Mouse (Mus musculus) neural tube, embryonic 12.5 days (tissue): ENCODE data around the gene Neurod4. TPM values are rescaled to one million over a fixed set of nuclear protein-coding genes. Genes with fewer than 3 reads are reported as not detected.

Experiments used
- ATAC-seq: fragments of 200-750 bp; cut with Nextera tagmentation; 2 replicates; pipeline ENCODE4 v1.8.0; 2017; ENCODE audit warnings: low read depth, mild to moderate bottlenecking, moderate TSS enrichment, moderate library complexity; ENCODE audit not compliant: low FRiP score
- H3K27ac ChIP-seq: fragments of 300-500 bp; sonication (generic); 2 replicates; pipeline ENCODE4 v1.5.1; 2016
- H3K27me3 ChIP-seq: fragments of 300-500 bp; sonication (generic); replicated peaks from 2 replicates; pipeline ENCODE4 v1.6.1; 2016; ENCODE audit warnings: mild to moderate bottlenecking
- H3K36me3 ChIP-seq: fragments of 300-500 bp; sonication (generic); 2 replicates; pipeline ENCODE4 v1.6.1; 2016; ENCODE audit warnings: mild to moderate bottlenecking
- H3K4me1 ChIP-seq: fragments of 300-500 bp; sonication (generic); 2 replicates; pipeline ENCODE4 v1.6.1; 2016
- H3K4me2 ChIP-seq: fragments of 300-500 bp; sonication (generic); replicated peaks from 2 replicates; pipeline ENCODE4 v1.6.1; 2016; ENCODE audit warnings: mild to moderate bottlenecking
- H3K4me3 ChIP-seq: fragments of 300-500 bp; sonication (generic); 2 replicates; pipeline ENCODE4 v1.5.1; 2016
- H3K9ac ChIP-seq: fragments of 300-500 bp; sonication (generic); 2 replicates; pipeline ENCODE4 v1.6.1; 2016; ENCODE audit warnings: mild to moderate bottlenecking
- H3K9me3 ChIP-seq: fragments of 300-500 bp; sonication (generic); 2 replicates; pipeline ENCODE4 v1.6.1; 2016; ENCODE audit warnings: mild to moderate bottlenecking
- WGBS: fragments of 180-500 bp; shearing (Covaris S2); methylation state at CpG from one replicate; pipeline ENCODE4 v1.1.7; 2016; 5-methylcytosine and 5-hydroxymethylcytosine counted together
- polyA plus RNA-seq: library from polyadenylated mRNA; unstranded; fragments of >200 nt; fragmentation: Nextera tagmentation; extraction: Ambion mirVana; gene quantifications from 2 replicates; pipeline ENCODE4 v1.2.1, GENCODE M21; 2016

The Neurod4 gene
- polyA plus RNA-seq, 1 experiment from 2014 or later, result 27.6 TPM

DNA sequence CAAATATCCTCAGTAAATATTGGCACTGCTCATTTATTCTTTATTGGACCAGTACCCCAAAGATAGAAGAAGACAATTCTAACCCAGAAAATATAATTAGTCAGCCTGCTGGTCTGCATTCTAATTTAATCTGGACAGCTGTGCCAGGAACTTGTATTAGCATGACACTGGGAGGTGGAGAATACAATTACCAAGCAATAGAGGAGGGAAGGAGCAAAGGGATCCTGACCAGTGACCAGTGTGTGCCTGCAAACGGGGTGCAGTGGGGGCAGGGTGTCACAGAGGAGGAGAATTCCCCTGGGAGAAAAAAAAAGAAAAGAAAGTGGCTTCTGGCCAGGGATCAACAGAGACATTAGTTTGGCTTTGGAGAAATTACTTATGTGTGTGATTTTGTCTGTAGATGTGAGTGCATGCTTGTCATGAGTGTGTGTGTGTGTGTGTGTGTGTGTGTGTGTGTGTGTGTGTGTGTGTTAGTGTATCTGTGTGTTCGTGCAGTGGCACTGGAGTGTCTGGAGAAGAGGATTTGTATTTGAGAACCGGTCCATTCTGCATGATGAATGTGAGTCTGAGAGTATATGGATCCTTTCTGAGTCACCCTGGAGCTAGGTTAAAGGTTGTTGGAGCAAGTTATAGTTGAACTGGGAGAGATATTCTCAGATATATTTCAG is 13.8 kb upstream of the Neurod4 start:
- ATAC-seq, result peak; percentile 77
- Histone ChIP-seq H3K9ac (no peak overlapping the region), H3K36me3 (no peaks in the 10 kb centered on the region), H3K4me1 (peaks cover 8% of the 10 kb centered on the region; the same call in 1 of the 2 replicates), H3K4me3 (no peak overlapping the region), H3K27ac (no peak overlapping the region), H3K27me3 (no peaks in the 10 kb centered on the region), H3K9me3 (no peaks in the 10 kb centered on the region), H3K4me2 (no peak overlapping the region; the same call in 1 of the 2 replicates)
- WGBS, result 8% methylated on average over 3 of the region's 3 CpGs

GRCm38 (mm10) chr10:130288007-130288406 is 8.0 kb upstream of the Neurod4 start:
- H3K4me2 ChIP-seq, result no peak overlapping the region
- no peaks in the 10 kb centered on the region for H3K27me3 ChIP-seq
- no peaks in the 10 kb centered on the region for H3K36me3 ChIP-seq
- ATAC-seq, result peak; percentile 39; the same call in 1 of the 2 replicates
- H3K4me1 ChIP-seq, result no peaks in the 10 kb centered on the region
- H3K27ac ChIP-seq, result no peak overlapping the region
- H3K4me3 ChIP-seq, result no peak overlapping the region
- no peaks in the 10 kb centered on the region for H3K9me3 ChIP-seq
- H3K9ac ChIP-seq, result no peak overlapping the region
- 32% methylated on average over 3 of the region's 3 CpGs for WGBS

- H3K27me3 ChIP-seq, result no peaks in the 10 kb centered on the region
- no peak for ATAC-seq
- WGBS, result 44% methylated on average over 1 of the region's 1 CpGs
- H3K27ac ChIP-seq, result no peak overlapping the region
- H3K4me3 ChIP-seq, result no peak overlapping the region
- H3K4me2 ChIP-seq, result no peak overlapping the region
- no peak overlapping the region for H3K9ac ChIP-seq
- no peaks in the 10 kb centered on the region for H3K9me3 ChIP-seq
- no peaks in the 10 kb centered on the region for H3K36me3 ChIP-seq
- H3K4me1 ChIP-seq, result 0 out of 2 replicates have a peak, but pooled peaks cover under 1% of the 10 kb centered on the region
These were observed 7.2 kb upstream of the Neurod4 start for GRCm38 (mm10) chr10:130287201-130287600.

DNA sequence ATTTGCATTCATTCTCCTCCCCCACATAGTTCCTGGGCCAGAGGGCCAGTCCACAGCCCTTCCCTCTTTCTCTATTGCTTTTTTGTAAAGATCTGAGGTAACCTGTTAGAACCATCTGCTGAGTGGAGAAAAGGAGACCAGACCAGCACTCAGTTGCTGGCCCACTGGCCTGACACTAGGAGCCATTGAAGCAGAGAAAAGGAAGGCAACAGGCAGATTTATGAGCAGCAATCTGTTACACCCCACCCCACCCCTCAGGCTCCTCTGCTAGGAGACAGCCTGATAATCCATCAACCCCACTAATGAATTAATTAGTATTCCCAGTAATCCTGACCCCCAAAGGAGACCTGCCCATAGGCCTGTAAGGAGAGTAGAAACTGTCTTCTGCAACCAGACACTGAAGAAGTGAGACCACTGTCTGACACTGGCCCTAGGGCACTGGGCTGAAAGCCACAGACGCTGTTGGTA is 2.0 kb upstream of the Neurod4 start:
- Histone ChIP-seq H3K4me1 (peaks cover 14% of the 10 kb centered on the region), H3K36me3 (no peaks in the 10 kb centered on the region), H3K4me3 (no peak overlapping the region), H3K4me2 (no peak overlapping the region), H3K9ac (no peak overlapping the region), H3K27ac (no peak overlapping the region), H3K9me3 (no peaks in the 10 kb centered on the region), H3K27me3 (no peaks in the 10 kb centered on the region)
- WGBS, result 0% methylated on average over 1 of the region's 1 CpGs
- ATAC-seq, result peak; percentile 93

- no peak for ATAC-seq
- Histone ChIP-seq H3K36me3 (no peaks in the 10 kb centered on the region), H3K4me2 (0 out of 2 replicates have a peak overlapping the region, but pooled peaks have one; percentile 16), H3K27me3 (no peaks in the 10 kb centered on the region), H3K9me3 (no peaks in the 10 kb centered on the region), H3K4me3 (no peak overlapping the region), H3K27ac (no peak overlapping the region), H3K4me1 (peaks cover 7% of the 10 kb centered on the region), H3K9ac (no peak overlapping the region)
- 67% methylated on average over 2 of the region's 2 CpGs for WGBS
These were observed 3.5 kb downstream of the Neurod4 start for GRCm38 (mm10) chr10:130276496-130276895.

- WGBS, result 66% methylated on average over 2 of the region's 2 CpGs
- Histone ChIP-seq H3K9ac (no peak overlapping the region), H3K27ac (no peak overlapping the region; the same call in 1 of the 2 replicates), H3K4me1 (peaks cover 5% of the 10 kb centered on the region), H3K4me2 (0 out of 2 replicates have a peak overlapping the region, but pooled peaks have one; percentile 16), H3K36me3 (no peaks in the 10 kb centered on the region), H3K27me3 (no peaks in the 10 kb centered on the region), H3K9me3 (no peaks in the 10 kb centered on the region), H3K4me3 (no peak overlapping the region)
- no peak for ATAC-seq
These were observed 4.3 kb downstream of the Neurod4 start for GRCm38 (mm10) chr10:130275759-130276158.

DNA sequence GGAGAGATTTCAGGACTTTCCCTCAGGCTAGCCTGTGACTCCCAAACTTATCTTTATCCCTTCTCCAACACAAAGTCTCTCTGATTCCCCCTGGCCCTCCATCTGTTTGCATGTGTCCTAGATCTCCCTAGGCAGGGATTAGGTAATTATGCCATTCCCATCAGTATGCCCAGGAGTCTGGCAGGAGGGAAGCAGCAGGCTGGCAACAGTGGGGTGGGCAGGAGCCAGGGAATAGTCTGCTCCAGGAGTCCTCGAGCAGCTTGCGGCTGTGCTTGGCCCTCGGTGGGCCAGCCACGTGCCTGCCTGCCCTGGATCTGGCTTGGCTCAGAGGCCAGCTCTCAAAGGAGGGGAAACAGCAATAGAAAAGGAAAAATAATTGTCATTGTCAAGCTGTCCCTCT is 16.8 kb downstream of the Neurod4 start:
- no peaks in the 10 kb centered on the region for H3K27me3 ChIP-seq
- H3K36me3 ChIP-seq, result no peaks in the 10 kb centered on the region
- H3K4me1 ChIP-seq, result no peaks in the 10 kb centered on the region
- no peak overlapping the region for H3K27ac ChIP-seq
- 0 out of 2 replicates have a peak, but pooled peaks have one; percentile 23 for ATAC-seq
- WGBS, result 50% methylated on average over 4 of the region's 4 CpGs
- H3K4me3 ChIP-seq, result no peak overlapping the region
- no peak overlapping the region for H3K4me2 ChIP-seq
- H3K9me3 ChIP-seq, result no peaks in the 10 kb centered on the region
- H3K9ac ChIP-seq, result no peak overlapping the region

- Histone ChIP-seq H3K36me3 (no peaks in the 10 kb centered on the region), H3K4me3 (no peak overlapping the region), H3K27ac (no peak overlapping the region; the same call in 1 of the 2 replicates), H3K4me2 (no peak overlapping the region), H3K4me1 (no peaks in the 10 kb centered on the region), H3K27me3 (no peaks in the 10 kb centered on the region), H3K9ac (no peak overlapping the region), H3K9me3 (no peaks in the 10 kb centered on the region)
- peak; percentile 63; the same call in 1 of the 2 replicates for ATAC-seq
- WGBS, result 62% methylated on average over 1 of the region's 1 CpGs
These were observed 20.6 kb downstream of the Neurod4 start for GRCm38 (mm10) chr10:130259483-130259882.

GRCm38 (mm10) chr10:130244271-130244670 is 35.8 kb downstream of the Neurod4 start:
- Histone ChIP-seq H3K27ac (no peak overlapping the region), H3K9me3 (no peaks in the 10 kb centered on the region), H3K4me3 (no peak overlapping the region), H3K27me3 (no peaks in the 10 kb centered on the region), H3K4me2 (no peak overlapping the region), H3K9ac (no peak overlapping the region), H3K36me3 (no peaks in the 10 kb centered on the region), H3K4me1 (peaks cover 5% of the 10 kb centered on the region; the same call in 1 of the 2 replicates)
- WGBS, result 0% methylated on average over 2 of the region's 2 CpGs
- ATAC-seq, result peak; percentile 76; the same call in 1 of the 2 replicates

GRCm38 (mm10) chr10:130238318-130239209 is 41.5 kb downstream of the Neurod4 start:
- Histone ChIP-seq H3K4me2 (no peak overlapping the region), H3K9ac (no peak overlapping the region), H3K27me3 (no peaks in the 10 kb centered on the region), H3K4me1 (no peaks in the 10 kb centered on the region), H3K27ac (no peak overlapping the region), H3K4me3 (no peak overlapping the region), H3K36me3 (no peaks in the 10 kb centered on the region), H3K9me3 (no peaks in the 10 kb centered on the region)
- WGBS, result 61% methylated on average over 2 of the region's 2 CpGs
- ATAC-seq, result no peak

DNA sequence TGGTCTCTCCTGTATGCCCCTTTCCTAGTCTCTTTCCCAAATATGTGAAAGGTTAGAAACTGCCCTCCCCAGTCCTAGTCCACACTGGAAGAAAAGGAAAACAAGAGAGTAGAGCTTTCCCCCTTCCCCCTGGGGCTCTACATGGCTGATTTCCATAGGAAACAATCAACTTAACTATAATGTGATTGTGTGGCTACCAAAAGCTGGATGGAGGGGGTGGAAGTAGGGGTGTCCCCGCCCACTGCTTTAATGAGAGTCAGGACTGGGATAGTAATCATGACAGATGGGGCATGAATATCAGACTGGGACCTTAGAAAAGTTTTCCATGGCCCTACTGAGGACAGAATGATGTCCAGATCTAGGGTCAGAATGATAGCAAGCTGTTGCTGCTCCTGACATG is 45.5 kb downstream of the Neurod4 start:
- Histone ChIP-seq H3K27me3 (no peaks in the 10 kb centered on the region), H3K9ac (no peak overlapping the region), H3K4me1 (no peaks in the 10 kb centered on the region), H3K27ac (no peak overlapping the region), H3K9me3 (no peaks in the 10 kb centered on the region), H3K4me2 (no peak overlapping the region), H3K36me3 (no peaks in the 10 kb centered on the region), H3K4me3 (no peak overlapping the region)
- no peak for ATAC-seq
- 39% methylated on average over 1 of the region's 1 CpGs for WGBS

GRCm38 (mm10) chr10:130232117-130232516 is 47.9 kb downstream of the Neurod4 start:
- Histone ChIP-seq H3K27me3 (no peaks in the 10 kb centered on the region), H3K9ac (no peak overlapping the region), H3K4me1 (no peaks in the 10 kb centered on the region), H3K36me3 (no peaks in the 10 kb centered on the region), H3K4me2 (no peak overlapping the region), H3K9me3 (no peaks in the 10 kb centered on the region), H3K27ac (no peak overlapping the region), H3K4me3 (no peak overlapping the region)
- 61% methylated on average over 1 of the region's 1 CpGs for WGBS
- no peak for ATAC-seq
